Mouse (Mus musculus) liver, postnatal 0 days (tissue): ENCODE results near the gene Aspdh. TPM values are rescaled to one million over a fixed set of nuclear protein-coding genes. Genes with fewer than 3 reads are reported as not detected.

Experiments
- ATAC-seq: fragments of 200-750 bp; cut with Nextera tagmentation; 2 replicates; pipeline ENCODE4 v1.8.0; 2017; ENCODE audit warnings: mild to moderate bottlenecking, moderate library complexity
- DNase-seq: peaks from one replicate; pipeline ENCODE4 v3.0.0-alpha.2; 2016
- H3K27ac ChIP-seq: fragments of 300-500 bp; sonication (generic); 2 replicates; pipeline ENCODE4 v1.5.1; 2014; ENCODE audit warnings: antibody characterized with exemption, moderate library complexity, mild to moderate bottlenecking, low read depth
- H3K27me3 ChIP-seq: fragments of 300-500 bp; sonication (generic); 2 replicates; pipeline ENCODE4 v1.6.1; 2014; ENCODE audit warnings: low read length, control low read depth, mixed read lengths; ENCODE audit not compliant: insufficient read depth
- H3K36me3 ChIP-seq: fragments of 300-500 bp; sonication (generic); replicated peaks from 2 replicates; pipeline ENCODE4 v1.6.1; 2014; ENCODE audit warnings: mild to moderate bottlenecking, control low read depth, low read length, moderate library complexity, mixed read lengths; ENCODE audit not compliant: insufficient read depth
- H3K4me1 ChIP-seq: fragments of 300-500 bp; sonication (generic); 2 replicates; pipeline ENCODE4 v1.6.1; 2014; ENCODE audit warnings: antibody characterized with exemption, mild to moderate bottlenecking, control low read depth; ENCODE audit not compliant: insufficient read depth
- H3K4me2 ChIP-seq: fragments of 300-500 bp; sonication (generic); 2 replicates; pipeline ENCODE4 v1.6.1; 2014; ENCODE audit warnings: low read depth, mild to moderate bottlenecking, low read length, moderate library complexity, mixed read lengths
- H3K4me3 ChIP-seq: fragments of 300-500 bp; sonication (generic); 2 replicates; pipeline ENCODE4 v1.5.1; 2014; ENCODE audit warnings: low read depth, low read length
- H3K9ac ChIP-seq: fragments of 300-500 bp; sonication (generic); replicated peaks from 2 replicates; pipeline ENCODE4 v1.6.1; 2014; ENCODE audit warnings: mild to moderate bottlenecking, moderate library complexity
- H3K9me3 ChIP-seq: fragments of 300-500 bp; sonication (generic); 2 replicates; pipeline ENCODE4 v1.6.1; 2016; ENCODE audit warnings: mild to moderate bottlenecking, control low read depth, low read length, mixed read lengths
- CTCF ChIP-seq: sonication (generic); IDR thresholded peaks from 2 replicates; pipeline ENCODE4 v1.5.1; 2016; ENCODE audit warnings: antibody characterized with exemption, low read depth
- EP300 ChIP-seq: IDR thresholded peaks from 2 replicates; pipeline ENCODE4 v1.6.1; 2016; ENCODE audit warnings: antibody characterized with exemption, low read depth, mild to moderate bottlenecking
- WGBS: fragments of 180-500 bp; shearing (Covaris S2); extraction: QIAGEN DNeasy Blood & Tissue Kit; methylation state at CpG from one replicate; pipeline ENCODE4 v1.1.7; 2014; ENCODE audit not compliant: insufficient replicate concordance; 5-methylcytosine and 5-hydroxymethylcytosine counted together
- polyA plus RNA-seq: library from polyadenylated mRNA; unstranded; fragments of >200 nt; fragmentation: Nextera tagmentation; extraction: Ambion mirVana; gene quantifications from 2 replicates; pipeline ENCODE4 v1.2.1, GENCODE M21; 2015

Gene Aspdh
- polyA plus RNA-seq, 1 experiment from 2014 or later, result 44.3 TPM

GRCm38 (mm10) chr7:44484109-44484508 lies 18.9 kb downstream of the Aspdh start:
- Histone ChIP-seq H3K4me1 (peaks cover 6% of the 10 kb centered on the region), H3K36me3 (0 out of 2 replicates have a peak, but pooled peaks cover 2% of the 10 kb centered on the region), H3K27me3 (peaks cover 7% of the 10 kb centered on the region; the same call in 1 of the 2 replicates), H3K9ac (no peak overlapping the region), H3K4me2 (no peak overlapping the region), H3K9me3 (no peaks in the 10 kb centered on the region), H3K27ac (no peak overlapping the region), H3K4me3 (no peak overlapping the region)
- ATAC-seq (no peak), DNase-seq (no peak)
- WGBS, result 92% methylated on average over 1 of the region's 1 CpGs
- no peak for TF ChIP-seq CTCF
- TF ChIP-seq EP300, result no peak

- peak; percentile 86 for DNase-seq
- H3K4me3 ChIP-seq, result no peak overlapping the region
- TF ChIP-seq EP300, result no peak
- peak; percentile 99 for TF ChIP-seq CTCF
- H3K27me3 ChIP-seq, result peaks cover 7% of the 10 kb centered on the region; the same call in 1 of the 2 replicates
- H3K9me3 ChIP-seq, result no peaks in the 10 kb centered on the region
- no peak overlapping the region for H3K27ac ChIP-seq
- H3K4me1 ChIP-seq, result peaks cover 6% of the 10 kb centered on the region
- 37% methylated on average over 5 of the region's 5 CpGs for WGBS
- H3K36me3 ChIP-seq, result 0 out of 2 replicates have a peak, but pooled peaks cover 2% of the 10 kb centered on the region
- H3K9ac ChIP-seq, result no peak overlapping the region
- no peak overlapping the region for H3K4me2 ChIP-seq
- peak; percentile 46 for ATAC-seq
Observed at GRCm38 (mm10) chr7:44484841-44485571, 19.8 kb downstream of the Aspdh start.

- Histone ChIP-seq H3K27ac (no peak overlapping the region), H3K36me3 (peaks cover 5% of the 10 kb centered on the region; the same call in 1 of the 2 replicates), H3K27me3 (peaks cover 3% of the 10 kb centered on the region; the same call in 1 of the 2 replicates), H3K9me3 (no peaks in the 10 kb centered on the region), H3K4me3 (no peak overlapping the region), H3K4me2 (no peak overlapping the region), H3K9ac (no peak overlapping the region), H3K4me1 (peaks cover 6% of the 10 kb centered on the region)
- no peak for ATAC-seq
- WGBS, result 71% methylated on average over 7 of the region's 7 CpGs
- peak; percentile 11 for DNase-seq
- TF ChIP-seq EP300 (no peak), CTCF (no peak)
Observed at GRCm38 (mm10) chr7:44485572-44486195, 20.5 kb downstream of the Aspdh start.

GRCm38 (mm10) chr7:44486927-44487575 lies 21.9 kb downstream of the Aspdh start:
- peaks cover 18% of the 10 kb centered on the region for H3K36me3 ChIP-seq
- H3K9ac ChIP-seq, result no peak overlapping the region
- 72% methylated on average over 13 of the region's 13 CpGs for WGBS
- TF ChIP-seq EP300 (no peak), CTCF (no peak)
- H3K4me3 ChIP-seq, result no peak overlapping the region
- no peak overlapping the region for H3K27ac ChIP-seq
- ATAC-seq, result no peak
- no peaks in the 10 kb centered on the region for H3K9me3 ChIP-seq
- H3K4me1 ChIP-seq, result peaks cover 6% of the 10 kb centered on the region
- peak; percentile 12 for DNase-seq
- H3K27me3 ChIP-seq, result no peaks in the 10 kb centered on the region
- no peak overlapping the region for H3K4me2 ChIP-seq

GRCm38 (mm10) chr7:44487936-44488335 lies 22.7 kb downstream of the Aspdh start:
- H3K4me1 ChIP-seq, result no peaks in the 10 kb centered on the region
- TF ChIP-seq CTCF, result no peak
- no peak for TF ChIP-seq EP300
- peak; percentile 9 for DNase-seq
- no peak overlapping the region for H3K4me3 ChIP-seq
- H3K9me3 ChIP-seq, result no peaks in the 10 kb centered on the region
- ATAC-seq, result no peak
- H3K36me3 ChIP-seq, result peaks cover 23% of the 10 kb centered on the region
- no peak overlapping the region for H3K27ac ChIP-seq
- no peak overlapping the region for H3K9ac ChIP-seq
- H3K4me2 ChIP-seq, result no peak overlapping the region
- 86% methylated on average over 7 of the region's 7 CpGs for WGBS
- no peaks in the 10 kb centered on the region for H3K27me3 ChIP-seq

- TF ChIP-seq CTCF (no peak), EP300 (no peak)
Observed at GRCm38 (mm10) chr7:44488545-44488944, 23.4 kb downstream of the Aspdh start.

More at GRCm38 (mm10) chr7:44488545-44488944, 23.4 kb downstream of the Aspdh start:
- no peak overlapping the region for H3K4me2 ChIP-seq
- ATAC-seq (no peak), DNase-seq (no peak)
- H3K9me3 ChIP-seq, result no peaks in the 10 kb centered on the region
- H3K27ac ChIP-seq, result no peak overlapping the region
- no peak overlapping the region for H3K4me3 ChIP-seq
- H3K4me1 ChIP-seq, result no peaks in the 10 kb centered on the region
- no peak overlapping the region for H3K9ac ChIP-seq
- H3K27me3 ChIP-seq, result no peaks in the 10 kb centered on the region
- peaks cover 26% of the 10 kb centered on the region for H3K36me3 ChIP-seq
- 82% methylated on average over 8 of the region's 8 CpGs for WGBS
